Mouse (Mus musculus): ENCODE data around the gene Cyb5rl.

Cyb5rl gene

DNA sequence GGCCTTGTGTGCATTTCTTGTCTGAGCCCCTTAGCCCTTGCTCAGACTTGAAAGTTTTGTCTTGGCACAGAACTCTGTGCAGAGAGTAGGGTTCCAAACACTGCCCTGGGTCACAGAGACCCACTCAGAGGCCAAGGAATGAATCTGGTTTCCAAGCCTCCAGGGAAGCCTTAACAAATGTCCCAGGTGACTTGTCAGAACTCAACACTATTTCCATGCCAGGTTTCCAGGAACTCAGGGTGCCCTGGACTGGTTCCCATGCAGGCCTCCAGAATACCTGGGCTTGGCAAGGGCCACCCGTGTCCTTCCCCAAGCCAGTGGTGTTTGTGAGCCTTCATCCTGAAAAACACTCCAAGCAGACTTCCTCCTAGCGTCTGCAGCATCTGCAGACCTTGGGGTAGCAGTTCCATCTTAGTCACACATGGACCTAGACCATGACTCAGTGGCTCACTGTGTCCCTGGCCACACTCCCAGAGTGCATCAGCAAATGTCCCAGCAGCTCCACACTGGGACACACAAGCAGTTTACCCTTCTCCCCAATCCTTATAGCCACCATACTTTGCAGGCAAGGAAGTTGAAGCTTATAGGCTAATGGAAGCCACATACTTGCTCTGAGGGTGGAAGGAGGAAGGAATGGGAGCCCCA lies 51.1 kb downstream of the Cyb5rl start:
- no peak for DNase-seq

DNA sequence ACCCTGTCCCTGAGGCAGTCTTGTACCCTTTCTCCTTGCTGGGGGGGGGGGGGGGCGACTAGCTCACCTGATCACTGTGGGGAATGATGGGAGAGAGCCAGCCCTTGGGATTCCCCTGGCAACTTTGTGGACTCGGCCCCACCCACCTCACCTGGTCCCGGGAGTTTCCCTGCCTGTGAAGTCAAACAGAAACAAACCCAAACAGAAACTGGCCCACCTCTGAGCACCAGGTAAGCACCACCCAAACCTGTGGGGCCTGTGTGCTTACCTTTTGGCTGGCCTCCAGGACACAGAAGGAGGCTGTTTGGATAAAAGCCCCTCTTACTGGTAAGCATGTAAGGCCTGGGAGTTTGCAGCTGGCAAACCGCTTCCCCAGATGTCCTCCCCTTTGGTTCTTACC lies 52.3 kb downstream of the Cyb5rl start:
- no peak for DNase-seq

DNA sequence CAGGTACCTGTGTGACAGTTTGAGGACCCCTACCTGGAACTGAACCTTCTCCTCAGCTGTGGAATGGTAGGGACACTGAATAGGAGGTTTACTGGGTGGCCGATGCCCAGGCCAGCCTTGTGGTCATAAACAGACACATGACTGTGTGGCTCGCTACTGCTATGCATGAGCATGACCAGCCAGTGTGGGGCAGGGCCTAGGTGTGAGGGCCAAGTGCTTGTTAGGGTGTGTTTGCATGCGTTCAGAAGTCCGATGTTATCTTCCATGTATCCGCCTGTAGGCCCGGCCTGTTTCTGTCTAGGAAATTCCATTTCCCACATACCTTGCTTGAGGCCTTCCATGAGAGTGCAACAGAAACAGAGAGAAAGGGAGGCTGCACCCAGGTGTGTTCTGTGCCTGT lies 53.9 kb downstream of the Cyb5rl start:
- no peak for DNase-seq

DNA sequence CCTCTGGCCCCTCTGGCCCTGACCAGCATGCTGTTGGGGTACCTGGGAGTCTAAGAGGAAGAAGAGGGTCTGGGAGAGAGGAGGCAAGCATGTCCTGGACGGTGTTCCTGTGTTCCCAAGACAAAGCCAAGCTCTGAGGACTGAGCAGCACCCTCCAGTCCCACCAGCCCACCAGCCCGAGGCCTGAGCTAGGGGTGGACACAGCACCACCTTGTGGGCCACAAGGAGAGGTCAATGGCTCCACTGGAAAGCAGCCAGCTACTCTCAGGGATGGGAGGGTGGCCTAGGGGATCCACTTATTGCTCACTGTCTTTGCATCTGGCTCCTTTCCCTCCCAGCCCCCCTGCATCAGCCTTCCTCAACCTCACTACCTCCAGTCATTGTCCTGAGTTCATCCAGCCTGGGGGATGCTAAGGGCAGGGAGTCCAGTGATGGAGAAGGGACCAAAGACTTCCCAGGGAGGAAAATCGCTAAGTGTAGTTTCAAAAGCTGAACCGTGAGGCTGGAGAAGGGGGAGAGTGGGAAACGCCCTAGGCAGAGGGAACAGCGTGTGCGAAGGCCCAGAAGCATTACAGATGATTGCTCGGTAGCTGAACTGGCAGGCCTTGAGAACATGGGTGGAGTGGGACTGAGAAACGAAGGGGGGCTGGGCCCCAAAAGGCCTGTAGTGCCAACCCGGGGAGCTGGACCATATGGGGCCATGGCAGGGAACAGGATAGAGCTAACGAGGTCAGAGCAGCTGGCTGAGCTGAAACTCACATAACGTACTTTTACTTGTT lies 54.6 kb downstream of the Cyb5rl start:
- DNase-seq, result peak; percentile 28

DNA sequence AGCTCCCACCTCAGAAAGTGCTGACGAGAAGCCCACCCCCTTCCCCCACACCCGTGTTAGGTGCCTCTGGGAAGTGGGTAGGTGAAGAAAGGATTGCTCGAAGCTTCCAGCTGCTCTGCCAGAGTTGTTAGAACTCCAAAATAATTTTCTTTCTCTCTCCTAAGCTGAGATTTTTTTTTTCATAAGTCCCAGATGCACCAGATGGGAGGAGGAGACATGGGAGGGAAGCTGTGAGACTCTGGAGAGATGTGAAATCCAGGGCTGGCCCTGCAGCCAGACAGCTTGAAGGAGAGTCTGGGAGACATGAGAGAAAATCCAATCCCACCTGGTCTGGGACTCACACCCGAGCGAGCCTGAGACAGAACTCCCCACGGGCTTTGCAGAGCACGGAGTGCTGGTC lies 57.6 kb downstream of the Cyb5rl start:
- DNase-seq, result no peak

DNA sequence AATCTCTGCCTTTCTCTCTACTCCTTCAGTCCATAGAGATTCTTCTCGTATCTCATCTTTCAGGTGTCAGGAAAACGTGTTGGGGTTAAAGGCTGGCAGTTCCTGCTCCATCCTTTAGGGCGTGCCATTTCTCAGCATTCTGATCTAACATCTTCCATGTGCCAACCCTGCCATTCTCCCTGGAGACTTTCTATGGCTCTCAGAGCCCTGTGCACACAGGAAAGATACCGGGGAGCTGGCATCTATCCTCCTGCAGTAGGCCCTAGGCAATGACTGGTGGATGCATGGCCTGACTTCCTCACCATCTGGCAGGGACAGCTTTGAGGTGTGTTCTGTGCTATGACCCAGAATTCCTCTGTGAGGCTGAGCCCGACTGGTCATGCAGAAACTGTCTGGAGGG lies 58.3 kb downstream of the Cyb5rl start:
- DNase-seq, result no peak

DNA sequence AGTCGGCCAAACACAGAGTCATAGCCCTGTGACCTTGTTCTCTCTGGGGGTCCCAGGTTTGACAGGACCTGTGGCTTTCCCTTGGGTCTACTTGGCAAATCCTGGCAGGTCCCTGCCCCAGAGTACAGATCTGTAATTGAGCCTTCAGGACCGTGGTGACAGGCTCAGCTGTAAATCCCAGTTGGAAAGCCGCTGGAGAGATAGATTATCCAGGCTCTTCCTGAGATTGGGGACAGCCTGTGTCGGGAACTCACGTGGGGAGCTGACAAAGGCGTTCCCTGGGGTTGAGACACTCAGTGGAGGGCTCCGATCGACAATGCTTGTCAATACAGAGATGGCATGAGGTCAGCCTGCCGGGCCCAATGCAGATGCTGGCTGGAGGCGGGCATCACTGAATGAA lies 59.6 kb downstream of the Cyb5rl start:
- DNase-seq, result no peak

DNA sequence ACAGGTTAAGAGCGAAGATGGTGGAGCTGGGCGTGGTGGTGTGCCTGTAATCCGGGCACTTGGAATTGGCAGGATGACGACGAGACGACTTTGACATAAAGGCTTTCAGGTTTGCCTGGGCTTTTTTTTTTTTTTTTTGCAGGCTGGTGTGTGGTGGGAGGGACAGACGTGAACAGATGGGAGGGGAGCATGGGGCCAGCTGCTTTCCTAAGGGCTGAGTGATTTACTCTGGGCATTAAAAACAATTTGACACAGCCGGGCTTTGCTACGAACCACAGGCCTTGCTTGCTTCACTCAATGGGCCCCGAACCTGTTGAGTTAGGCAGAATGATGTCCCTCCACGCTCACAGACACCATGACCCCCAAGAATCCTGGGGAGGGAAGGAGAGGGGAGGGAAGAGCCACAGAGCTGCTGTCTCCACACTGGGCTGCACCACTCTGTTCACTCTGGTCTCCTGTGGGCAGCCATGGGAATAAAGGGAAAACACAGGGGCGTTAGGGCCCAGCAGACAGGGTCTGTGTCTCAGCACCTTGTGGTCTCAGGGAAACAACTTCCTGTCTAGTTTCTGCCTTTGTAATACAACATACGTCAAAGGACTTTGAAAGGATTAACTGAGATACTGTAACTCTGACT lies 60.2 kb downstream of the Cyb5rl start:
- DNase-seq, result no peak

DNA sequence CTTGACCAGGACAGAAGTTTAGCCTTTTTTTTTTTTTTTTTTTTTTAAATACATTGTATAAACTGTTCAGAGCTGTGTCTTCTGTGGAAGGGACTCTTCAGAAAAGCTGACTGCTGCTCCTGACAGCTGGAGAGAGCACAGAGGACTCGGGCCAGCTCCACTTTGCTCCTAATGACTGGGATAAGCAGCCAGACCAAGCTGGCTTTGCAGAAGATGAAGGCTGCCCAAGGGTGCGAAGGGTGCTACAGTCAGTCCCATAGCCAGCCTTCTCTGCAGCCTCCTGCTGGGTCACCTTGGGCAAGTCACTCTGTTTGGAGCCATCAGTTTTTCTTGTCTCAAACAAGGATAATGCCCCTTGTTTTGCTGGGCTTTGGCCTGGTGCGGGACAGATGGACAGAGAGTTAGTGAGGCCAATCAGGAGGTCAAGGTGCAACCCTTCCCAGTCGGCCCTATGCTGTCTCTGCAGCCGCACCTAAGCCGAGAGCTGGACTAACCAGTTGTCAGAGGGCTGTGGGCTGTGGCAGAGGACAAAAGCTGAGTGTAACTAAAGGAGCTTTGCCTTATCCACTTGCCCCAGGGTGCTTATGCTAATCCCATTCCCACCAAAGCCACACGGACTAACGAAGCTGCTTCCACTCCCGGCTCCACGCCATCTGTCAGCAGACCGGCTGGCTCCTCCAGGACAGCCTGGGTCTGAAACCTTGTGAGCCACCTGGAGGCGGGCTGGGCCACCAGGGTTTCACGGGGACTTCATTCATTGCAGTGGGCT lies 61.3 kb downstream of the Cyb5rl start:
- peak; percentile 16 for DNase-seq

DNA sequence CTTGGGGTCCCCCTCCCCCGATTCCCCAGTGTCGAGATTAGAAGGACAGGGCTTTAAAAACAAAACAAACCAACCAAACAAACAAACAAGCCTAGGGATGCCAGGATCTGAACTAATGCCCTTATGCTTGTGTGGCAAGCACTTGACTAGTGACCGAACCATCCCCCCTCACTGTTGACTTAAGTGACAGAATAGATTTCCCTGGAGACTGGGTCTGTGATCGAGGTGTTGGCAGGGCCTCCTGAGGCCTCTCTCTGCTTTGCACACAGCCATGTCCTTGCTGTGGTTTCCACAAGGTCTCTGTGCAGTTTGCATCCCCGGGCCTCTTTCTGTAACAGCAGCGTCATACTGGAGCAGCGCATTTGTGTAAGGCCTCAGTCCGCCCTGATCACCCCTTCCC lies 62.6 kb downstream of the Cyb5rl start:
- no peak for DNase-seq

DNA sequence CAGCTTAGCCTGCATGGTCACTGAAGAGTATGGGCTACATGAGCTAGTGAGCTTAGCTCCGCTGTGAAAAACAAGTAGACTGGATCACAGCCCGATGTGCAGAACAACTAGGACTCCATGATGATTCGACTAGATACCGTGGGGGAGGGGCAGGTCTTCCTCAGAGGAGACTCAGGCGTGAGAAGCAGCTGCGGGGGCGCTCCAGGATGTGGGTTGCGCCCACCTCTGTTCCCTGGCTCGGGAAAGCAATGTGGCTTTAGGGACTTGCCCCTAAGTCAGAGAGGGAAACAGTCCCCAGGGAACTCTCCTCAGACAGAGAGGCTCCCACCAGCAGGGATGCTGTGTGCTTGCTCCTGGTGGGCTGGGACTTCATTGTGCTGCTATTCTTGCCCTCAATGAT lies 63.7 kb downstream of the Cyb5rl start:
- DNase-seq, result no peak

DNA sequence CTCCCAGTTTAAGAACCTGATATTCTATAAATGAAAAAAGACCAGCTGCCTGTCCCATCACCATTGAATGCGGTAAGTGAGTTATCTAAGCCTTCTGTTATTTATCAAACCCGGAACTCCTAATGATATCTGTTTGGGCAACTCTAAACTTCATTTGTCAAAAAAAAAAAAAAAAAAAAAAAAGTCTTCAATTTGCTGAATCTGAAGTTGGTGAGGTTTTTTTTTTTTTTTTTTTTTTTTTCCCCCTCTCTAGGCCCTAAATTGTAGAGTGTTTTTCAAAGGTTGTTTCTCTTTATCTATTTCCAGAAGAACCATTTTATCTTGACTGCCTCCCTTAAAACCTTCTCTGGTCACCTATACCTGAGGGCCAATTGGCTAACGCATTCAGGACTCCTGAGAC lies 68.1 kb downstream of the Cyb5rl start:
- no peak for DNase-seq

DNA sequence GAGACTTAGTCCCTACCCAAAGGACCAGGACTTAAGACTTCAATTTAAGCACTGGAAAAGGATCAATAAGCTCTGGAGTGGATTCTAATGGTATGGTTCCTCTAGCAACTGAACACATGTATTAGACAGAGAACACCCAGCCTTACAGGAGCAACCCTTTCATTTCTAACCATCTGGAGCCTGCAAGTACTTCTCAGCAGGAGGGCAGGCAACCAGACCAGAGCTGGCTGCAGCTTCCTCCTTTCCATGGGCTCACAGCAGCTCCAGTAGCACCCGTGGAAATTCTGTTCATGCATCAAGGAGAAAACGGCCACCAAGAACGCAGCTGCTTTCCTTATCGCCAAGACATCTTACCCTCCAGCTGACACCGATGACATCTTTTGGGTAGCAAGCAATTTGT lies 68.9 kb downstream of the Cyb5rl start:
- DNase-seq, result no peak

DNA sequence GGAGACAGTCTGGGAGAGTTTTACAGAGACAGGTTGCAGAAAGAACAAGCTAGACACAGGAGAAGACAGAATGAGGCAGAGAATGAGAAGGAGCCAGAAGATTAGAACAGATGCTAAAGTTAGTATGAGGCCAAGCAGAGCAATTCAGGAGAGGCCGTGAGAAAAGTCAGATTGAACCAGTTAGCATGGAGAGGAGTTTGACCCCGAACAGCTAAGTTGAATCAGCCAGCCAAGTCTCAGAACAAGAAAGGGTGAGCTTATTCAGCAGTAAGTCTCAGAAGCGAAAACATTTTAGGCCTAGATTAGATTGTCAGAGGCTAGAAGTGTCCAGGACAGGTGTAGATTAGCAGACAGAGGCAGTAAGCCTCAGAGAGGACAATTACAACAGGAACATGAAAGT lies 69.7 kb downstream of the Cyb5rl start:
- no peak for DNase-seq
